Mouse (Mus musculus) E14TG2a.4 (cell line): ENCODE results near the gene Parp2.

Experiments used
- CTCF ChIP-seq: conservative IDR thresholded peaks from 2 replicates; pipeline ENCODE4 v1.5.1; 2014; ENCODE audit warnings: low read length
- NANOG ChIP-seq: IDR thresholded peaks from 2 replicates; pipeline ENCODE4 v1.6.1; 2014; ENCODE audit warnings: borderline replicate concordance, low read length, mixed read lengths

GRCm38 (mm10) chr14:50795965-50796364 is 11.7 kb upstream of the Parp2 start:
- no peak for TF ChIP-seq CTCF
- no peak for TF ChIP-seq NANOG
